Mouse (Mus musculus) sigmoid colon, adult 10 weeks (tissue): Measurements from ENCODE around the gene Fcf1. TPM values are rescaled to one million over a fixed set of nuclear protein-coding genes. Genes with fewer than 3 reads are reported as not detected.

Experiments used
- polyA plus RNA-seq: library from polyadenylated mRNA; stranded (reverse); fragments of 350-450 nt; fragmentation: Illumina TruSeq; extraction: RNeasy Lipid Tissue Mini Kit (QIAGEN cat#74804); gene quantifications from one replicate; pipeline ENCODE4 v1.2.3, GENCODE M21; 2014; ENCODE audit warnings: low read depth, low replicate concordance

Fcf1 gene
- polyA plus RNA-seq, result 118 TPM

DNA sequence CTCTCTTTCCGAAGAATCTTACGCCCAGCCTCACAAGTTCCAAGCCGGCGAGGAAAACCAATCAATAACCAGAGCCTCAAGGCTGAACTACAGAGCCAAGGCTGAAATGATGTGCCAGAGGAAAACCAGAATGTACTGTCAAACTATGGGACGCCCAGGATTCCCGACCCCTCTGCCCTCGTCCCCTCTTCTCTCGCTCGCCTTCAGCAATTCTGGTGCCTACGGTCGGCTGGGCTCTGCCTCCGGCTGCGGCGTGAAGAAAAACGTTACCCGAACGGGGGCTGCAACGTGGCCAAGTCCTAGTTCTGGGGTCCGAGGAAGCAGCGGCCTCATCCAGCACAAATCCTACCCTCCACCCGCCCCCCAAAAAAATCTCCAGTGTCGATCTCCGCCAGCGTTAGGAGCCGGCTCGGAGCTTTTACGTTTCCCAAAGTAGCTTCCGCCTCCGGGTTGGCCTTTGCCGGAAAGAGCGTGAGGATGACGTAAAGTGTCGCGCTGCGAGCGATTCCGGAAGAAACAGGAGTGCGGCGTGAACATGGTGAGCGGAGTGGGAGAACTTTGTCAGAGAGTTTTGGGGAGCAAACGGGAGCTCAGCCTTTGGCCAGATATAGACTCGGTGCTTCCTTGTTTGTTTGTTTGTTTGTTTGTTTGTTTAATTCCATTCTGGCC is at the start of gene Fcf1, which contains the start of gene Arel1:
Fcf1 (plus strand) TSS at position 470 of the 669 bp plus-strand sequence.
Arel1 (minus strand) TSS at position 473 of the 669 bp plus-strand sequence.

DNA sequence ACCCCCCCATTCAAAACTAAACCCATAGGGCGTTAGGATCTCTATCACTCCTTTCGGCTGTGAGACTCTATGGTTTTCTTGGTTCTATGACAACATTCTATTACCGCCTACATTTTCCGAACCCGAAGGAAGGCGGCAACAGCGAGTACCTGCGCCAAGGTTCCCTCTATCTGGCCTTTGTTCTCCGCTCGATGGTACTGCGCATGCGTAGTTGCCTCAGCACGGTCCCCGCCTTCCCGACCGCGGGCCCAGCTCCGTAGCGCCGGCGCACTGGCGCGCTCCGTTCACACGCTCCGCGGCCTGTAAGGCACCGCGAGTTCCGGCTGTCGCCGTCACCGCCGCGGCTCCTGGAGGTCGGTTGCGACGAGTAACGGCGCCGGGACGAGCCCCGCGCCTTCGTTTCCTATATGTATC is 25.4 kb downstream of the Fcf1 start, which contains the start of gene Ylpm1:
Ylpm1 (plus strand) TSS at position 239 of the 414 bp plus-strand sequence.

Other genes with a start within 250 kb of the Fcf1 start
- gene Npc2, start 197.7 kb upstream of the Fcf1 start, polyA plus RNA-seq, result 42.3 TPM
- 124 TPM for gene Isca2, start 197.6 kb upstream of the Fcf1 start, polyA plus RNA-seq
- not detected for gene Ltbp2, start 94.4 kb upstream of the Fcf1 start, polyA plus RNA-seq
- 22.9 TPM for gene Arel1, start within 50 bp of the Fcf1 start, polyA plus RNA-seq
- gene Ylpm1, start 25.4 kb downstream of the Fcf1 start, polyA plus RNA-seq, result 66.6 TPM
- gene Prox2, start 139.9 kb downstream of the Fcf1 start, polyA plus RNA-seq, result 0.69 TPM
- 205 TPM for gene Dlst, start 139.9 kb downstream of the Fcf1 start, polyA plus RNA-seq
- gene Rps6kl1, start 180.4 kb downstream of the Fcf1 start, polyA plus RNA-seq, result not detected
- not detected for gene Pgf, start 206.9 kb downstream of the Fcf1 start, polyA plus RNA-seq
- gene Eif2b2, start 248.6 kb downstream of the Fcf1 start, polyA plus RNA-seq, result 2.1 TPM